Mouse (Mus musculus): Measurements from ENCODE around the gene Gpr68.

Gpr68 gene

DNA sequence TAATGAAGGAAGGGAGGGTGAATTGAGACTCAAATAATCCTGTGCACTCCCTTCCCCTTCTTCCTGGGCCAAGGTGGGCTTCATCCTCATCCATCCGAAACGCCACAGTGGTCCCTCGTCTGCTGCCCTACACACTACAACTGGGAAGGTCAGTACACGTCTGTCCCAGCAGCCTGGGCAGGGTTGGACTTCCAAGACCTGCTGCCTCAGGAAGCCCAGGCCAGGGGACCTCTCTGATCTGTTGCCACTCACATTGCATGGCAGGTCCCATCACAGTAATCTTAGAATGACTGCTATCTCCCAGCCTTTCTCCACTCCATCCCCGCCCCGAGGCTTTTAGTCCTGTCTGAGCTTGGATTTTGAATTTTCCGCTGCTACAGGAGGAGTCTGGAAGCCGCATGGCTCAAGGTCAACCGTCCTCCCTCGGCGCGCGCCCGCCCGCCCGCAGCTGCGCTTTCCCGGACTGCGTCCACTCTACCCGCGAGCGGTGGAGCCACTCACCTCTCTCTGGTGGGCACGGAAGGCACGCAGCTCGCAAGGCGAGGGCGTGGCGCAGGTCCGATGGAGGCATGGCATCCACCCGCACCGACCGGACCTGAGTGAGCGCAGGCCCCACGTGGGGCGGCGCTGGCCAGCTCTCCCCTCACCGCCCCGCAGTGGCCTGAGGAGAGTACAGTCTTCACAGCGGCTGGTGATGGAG is at the start of gene Gpr68:
Gpr68 (minus strand) TSS at position 601 of the 700 bp plus-strand sequence.
- DNase-seq, result peak in 1 of 2 experiments; percentile 19

GRCm38 (mm10) chr12:100957257-100957656 is 49.3 kb upstream of the Gpr68 start:
- DNase-seq, result no peak

DNA sequence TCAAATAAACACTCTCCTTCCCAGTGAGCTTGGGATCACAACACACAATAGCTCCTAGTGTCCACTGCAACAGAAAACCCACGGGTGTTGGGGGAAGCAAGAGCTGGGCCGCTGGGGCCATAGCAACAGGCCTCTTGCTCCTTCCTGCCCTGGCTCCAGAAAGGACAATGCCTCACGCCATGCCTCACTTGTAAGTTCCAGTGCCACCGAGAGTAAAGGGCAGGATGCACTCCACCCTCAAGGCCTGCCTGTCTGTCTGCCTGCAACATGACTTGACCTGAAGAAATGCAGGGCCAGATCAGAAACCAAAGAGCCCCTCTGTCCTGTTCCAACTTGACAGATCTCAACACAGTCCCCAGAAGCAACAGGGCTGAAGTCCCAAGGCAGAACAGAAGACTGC is 48.8 kb upstream of the Gpr68 start:
- no peak for DNase-seq

DNA sequence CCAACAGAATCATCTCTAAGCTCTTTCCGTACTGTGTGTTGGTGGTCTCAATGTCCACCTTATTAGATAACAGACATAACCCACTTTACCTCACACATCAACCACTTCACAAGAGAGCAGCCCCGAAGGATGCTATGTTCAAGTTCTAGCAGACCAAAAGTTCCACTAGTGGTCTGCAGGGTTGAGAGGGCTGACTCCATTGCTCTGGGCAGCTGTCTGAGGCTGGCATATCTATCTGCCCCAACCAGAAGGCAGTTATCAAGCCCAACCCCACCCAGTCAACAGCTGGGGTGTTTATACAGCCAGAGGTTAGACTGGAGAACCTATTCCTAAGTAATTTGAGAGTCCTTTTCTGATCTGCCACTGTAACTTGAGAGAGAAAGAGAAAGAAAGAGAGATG is 48.0 kb upstream of the Gpr68 start:
- DNase-seq, result no peak

GRCm38 (mm10) chr12:100953926-100954325 is 45.9 kb upstream of the Gpr68 start:
- DNase-seq, result no peak

GRCm38 (mm10) chr12:100952193-100952931 is 44.4 kb upstream of the Gpr68 start:
- peak; percentile 54 to 76 for DNase-seq

- DNase-seq, result no peak
Measured at GRCm38 (mm10) chr12:100949146-100949545, 41.1 kb upstream of the Gpr68 start.

DNA sequence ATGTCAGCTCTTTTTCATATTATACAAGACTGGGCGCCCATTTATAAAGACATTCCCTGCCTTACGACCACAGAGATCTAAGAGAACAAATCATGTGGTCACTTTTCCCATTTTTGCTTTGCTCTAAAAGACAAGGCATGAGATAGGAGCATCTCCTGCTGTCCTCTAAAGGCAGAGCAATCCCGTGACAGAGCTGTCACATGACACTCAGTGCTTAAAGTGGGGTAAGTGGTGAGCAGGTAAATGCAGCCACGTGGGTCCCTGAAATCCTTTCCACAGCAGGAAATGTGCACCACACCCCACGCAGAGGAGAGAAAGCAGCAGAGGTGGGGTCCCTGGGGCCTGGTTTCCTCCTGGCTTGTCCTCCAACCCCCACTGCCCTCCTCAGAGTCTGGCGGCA is 40.0 kb upstream of the Gpr68 start:
- no peak for DNase-seq

- no peak for DNase-seq
Measured at GRCm38 (mm10) chr12:100945948-100946347, 38.0 kb upstream of the Gpr68 start.

- DNase-seq, result no peak
Measured at GRCm38 (mm10) chr12:100945501-100945900, 37.5 kb upstream of the Gpr68 start.

DNA sequence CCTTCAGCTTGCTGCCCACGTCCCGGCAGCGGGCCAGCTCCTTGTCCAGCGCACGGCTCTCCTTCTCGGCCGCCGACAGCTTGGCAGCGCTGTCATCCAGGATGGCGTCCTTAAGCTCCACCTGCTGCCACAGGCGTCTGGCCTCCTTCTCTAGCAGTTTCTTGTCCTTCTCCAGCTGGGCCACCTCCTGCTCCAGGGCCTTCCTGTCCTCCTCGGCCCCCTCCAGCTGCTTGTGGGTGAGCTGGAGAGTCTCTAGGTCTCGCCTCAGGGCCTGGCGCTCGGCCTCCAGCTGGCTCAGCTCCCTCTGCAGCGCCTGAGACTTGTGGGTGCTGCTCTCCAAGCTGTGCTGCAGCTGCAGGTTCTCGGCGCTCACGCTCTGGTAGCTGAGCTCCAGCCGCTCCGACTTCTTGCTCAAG is 36.9 kb upstream of the Gpr68 start:
- DNase-seq, result no peak

GRCm38 (mm10) chr12:100943146-100943545 is 35.1 kb upstream of the Gpr68 start:
- DNase-seq, result no peak

DNA sequence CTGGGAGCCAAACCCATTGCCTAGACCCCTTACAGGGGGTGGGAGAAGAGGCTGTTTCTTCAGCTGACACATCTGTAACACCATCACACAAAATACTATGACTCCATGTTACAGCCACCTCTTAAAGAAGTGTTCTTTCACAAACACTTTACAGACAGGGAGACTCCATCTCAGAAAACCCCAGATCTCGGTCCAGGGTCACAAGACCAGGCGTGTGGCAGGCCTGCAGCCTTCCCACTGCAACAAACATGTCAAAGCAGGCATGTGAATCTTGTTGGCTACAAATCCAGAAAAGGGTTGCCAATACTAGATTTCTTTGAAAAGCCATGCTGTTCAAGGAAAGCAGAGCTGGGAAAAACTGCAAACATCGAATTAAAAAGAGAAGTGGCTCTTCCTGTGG is 33.4 kb upstream of the Gpr68 start:
- no peak for DNase-seq

- DNase-seq, result no peak
Measured at GRCm38 (mm10) chr12:100937441-100938360, 29.7 kb upstream of the Gpr68 start.

DNA sequence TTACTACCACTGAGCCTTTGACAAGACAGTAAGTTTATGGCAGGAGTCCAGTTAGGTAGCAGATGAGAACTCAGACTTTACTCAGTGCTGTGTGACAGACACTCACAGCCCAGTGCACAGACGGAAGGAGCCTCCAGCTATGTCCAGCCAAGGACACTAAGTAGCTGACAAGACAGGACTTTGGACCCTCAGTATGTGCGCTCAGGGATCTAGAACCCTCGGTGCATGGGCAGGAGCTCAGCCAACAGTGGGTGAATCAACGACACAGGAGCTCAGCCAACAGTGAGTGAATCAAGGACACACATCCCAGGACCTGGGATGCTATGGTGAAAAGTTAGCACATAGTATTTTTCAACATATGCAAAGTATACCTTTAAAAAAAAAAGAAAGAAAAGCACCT is 28.7 kb upstream of the Gpr68 start:
- DNase-seq, result no peak

GRCm38 (mm10) chr12:100936116-100936515 is 28.1 kb upstream of the Gpr68 start:
- peak; percentile 59 to 77 for DNase-seq

DNA sequence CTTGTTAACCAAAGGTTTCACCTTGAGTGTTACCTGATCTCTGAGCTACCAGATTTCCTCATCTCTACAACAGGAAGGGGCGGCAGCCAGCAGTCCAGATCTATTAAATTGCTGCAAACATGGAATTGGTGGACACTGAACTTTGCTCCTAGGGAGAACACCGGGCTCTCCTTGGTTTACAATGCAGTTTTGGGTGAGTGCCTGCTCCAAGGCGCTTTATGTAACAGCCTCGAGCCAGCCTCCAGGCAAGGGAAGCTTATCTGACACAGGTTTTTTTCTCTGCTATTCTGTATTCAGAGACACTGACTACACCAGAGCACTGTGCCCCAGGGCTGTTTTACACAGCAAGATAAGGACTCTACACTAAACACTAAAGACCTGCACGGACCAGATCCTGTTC is 26.8 kb upstream of the Gpr68 start:
- no peak for DNase-seq

DNA sequence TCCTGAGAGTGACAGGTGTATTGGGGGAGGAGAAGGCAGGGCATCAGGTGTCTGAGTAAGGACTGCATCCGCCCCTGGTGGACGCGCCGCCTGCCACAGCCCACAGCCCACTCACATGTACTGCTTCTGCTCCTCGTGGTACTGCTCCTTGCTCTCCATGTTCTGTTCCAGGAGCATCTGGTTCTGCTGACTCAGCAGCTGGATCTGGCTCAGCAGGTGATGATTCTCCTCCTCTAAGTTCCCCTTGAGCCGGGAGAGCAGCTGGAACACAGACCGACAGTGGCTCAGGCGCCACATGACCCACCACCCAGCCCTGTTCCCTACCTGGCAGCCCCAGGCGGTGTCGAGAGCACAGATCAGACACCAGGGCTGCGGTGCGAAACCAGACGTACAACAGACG is 23.7 kb upstream of the Gpr68 start:
- DNase-seq, result no peak

DNA sequence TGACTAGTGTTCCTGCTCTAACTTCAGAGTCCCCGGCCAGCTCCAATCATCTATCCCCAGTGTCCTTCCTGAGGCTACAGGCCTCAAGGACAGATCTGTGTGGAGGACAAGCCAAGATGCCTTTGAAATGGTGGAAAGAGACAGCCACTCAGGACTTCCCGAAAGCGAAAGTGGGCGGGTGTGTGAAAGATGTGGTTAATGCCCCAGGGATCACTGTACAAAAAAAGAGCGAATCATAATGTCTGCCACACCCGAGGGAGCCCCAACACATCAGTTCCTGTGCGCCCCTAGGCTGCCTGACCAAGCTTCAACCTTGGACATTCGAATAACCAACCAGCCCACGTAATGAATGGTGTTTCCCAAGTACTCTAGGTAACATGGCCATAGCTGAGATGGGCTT is 20.3 kb upstream of the Gpr68 start:
- DNase-seq, result no peak

DNA sequence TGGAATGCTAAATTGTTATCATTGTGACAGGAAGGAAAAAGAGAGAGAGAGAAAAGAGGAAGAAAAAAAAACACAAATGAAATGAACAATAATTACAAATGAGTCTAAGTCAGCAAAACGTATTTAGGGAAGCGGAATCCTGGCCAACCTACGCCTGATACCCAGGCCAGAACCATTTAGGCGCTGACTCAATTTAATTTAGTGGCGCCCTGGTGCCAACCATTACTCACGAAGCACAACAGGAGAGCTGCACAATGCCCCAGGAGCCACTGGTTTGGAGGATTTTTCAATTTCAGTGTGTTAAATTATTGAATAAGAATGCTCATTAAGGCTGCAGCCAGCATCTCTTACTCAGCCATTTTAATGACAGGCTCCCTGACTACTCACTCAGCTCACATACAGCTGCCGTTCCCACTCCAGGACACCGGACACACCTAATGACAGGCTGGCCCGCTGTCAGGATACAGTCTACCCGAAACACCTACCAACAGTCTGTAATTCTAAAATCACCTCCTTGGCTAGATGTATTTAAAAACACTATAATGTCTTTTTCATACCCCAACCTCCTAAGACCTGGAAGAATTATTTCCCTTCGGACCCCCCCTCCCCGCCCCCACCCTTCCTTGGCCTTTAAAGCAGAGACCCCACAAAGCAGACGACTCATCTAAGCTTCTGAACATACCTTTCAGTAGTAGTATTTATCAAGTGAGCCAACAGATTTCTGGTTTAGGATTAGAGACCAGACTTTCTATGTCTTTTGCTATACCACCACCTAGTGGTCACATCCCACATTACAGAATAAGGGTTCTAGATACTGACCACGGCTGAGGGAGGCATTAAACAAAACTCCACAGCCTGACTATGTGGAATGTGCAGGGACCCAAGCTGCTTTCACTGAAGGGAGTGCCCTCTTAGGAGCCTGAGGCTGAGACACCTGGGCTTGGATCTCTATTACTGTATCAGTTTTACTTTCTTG is 17.9 kb upstream of the Gpr68 start:
- peak in 1 of 2 experiments; percentile 34 for DNase-seq

DNA sequence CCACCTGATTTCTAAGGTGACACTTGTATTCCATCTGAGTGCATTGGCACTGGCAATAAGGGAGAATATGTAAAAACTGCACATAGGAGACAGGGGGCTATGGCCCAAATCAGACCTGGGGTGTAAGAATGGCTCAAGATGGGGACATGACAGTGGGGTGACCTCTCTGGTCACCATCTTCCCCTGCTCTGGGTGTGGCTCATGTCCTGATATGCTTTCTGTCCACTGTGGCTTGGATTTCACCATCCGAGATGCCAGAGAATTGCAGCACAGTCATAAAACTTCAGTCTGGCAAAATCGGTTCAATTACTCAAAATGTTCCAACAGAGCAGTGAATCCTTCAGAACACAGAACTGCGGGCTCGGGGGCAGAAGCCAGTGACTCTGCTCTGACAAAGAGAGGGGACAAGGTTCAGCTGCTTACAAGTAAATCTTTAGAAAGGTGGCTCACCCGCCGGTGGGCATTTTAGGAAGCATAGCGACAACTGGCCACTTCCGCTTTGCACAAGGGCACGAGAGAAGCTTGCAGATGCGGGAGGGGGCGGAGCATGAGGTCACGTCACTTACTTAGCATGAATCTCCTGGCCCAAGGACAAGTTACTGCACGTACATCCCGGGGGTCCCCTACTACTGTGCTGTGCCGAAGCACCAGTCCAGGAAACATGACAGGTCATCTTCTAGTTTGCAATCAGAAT is 16.8 kb upstream of the Gpr68 start:
- no peak for DNase-seq
